Mouse (Mus musculus): ENCODE data around the gene Nmnat2. TPM values are rescaled to one million over a fixed set of nuclear protein-coding genes. Genes with fewer than 3 reads are reported as not detected.

Nmnat2 gene
- polyA plus RNA-seq, 1 experiment from 2014 or later = not detected

- 87% methylated on average over 3 of the region's 3 CpGs for WGBS (ENCODE audit: missing documents)
Observed at GRCm38 (mm10) chr1:153019623-153020022, 64.8 kb downstream of the Nmnat2 start.

GRCm38 (mm10) chr1:153021034-153021638, 66.3 kb downstream of the Nmnat2 start:
- no peak overlapping the region for H3K27ac ChIP-seq
- WGBS (ENCODE audit: missing documents) = 65% methylated on average over 7 of the region's 7 CpGs

More at GRCm38 (mm10) chr1:153019623-153020022, 64.8 kb downstream of the Nmnat2 start:
- H3K4me3 ChIP-seq (ENCODE audit: inconsistent target) = no peak overlapping the region
- no peak overlapping the region for H3K27ac ChIP-seq
- H3K79me2 ChIP-seq (ENCODE audit: inconsistent target) = no peaks in the 10 kb centered on the region
- H3K36me3 ChIP-seq (ENCODE audit: inconsistent target) = no peaks in the 10 kb centered on the region

GRCm38 (mm10) chr1:153023018-153023417, 68.2 kb downstream of the Nmnat2 start:
- no peaks in the 10 kb centered on the region for H3K79me2 ChIP-seq (ENCODE audit: inconsistent target)
- 93% methylated on average over 4 of the region's 4 CpGs for WGBS (ENCODE audit: missing documents)
- H3K4me3 ChIP-seq (ENCODE audit: inconsistent target) = no peak overlapping the region
- no peak overlapping the region for H3K27ac ChIP-seq
- H3K36me3 ChIP-seq (ENCODE audit: inconsistent target) = no peaks in the 10 kb centered on the region

More at GRCm38 (mm10) chr1:153021034-153021638, 66.3 kb downstream of the Nmnat2 start:
- H3K79me2 ChIP-seq (ENCODE audit: inconsistent target) = no peaks in the 10 kb centered on the region
- H3K36me3 ChIP-seq (ENCODE audit: inconsistent target) = no peaks in the 10 kb centered on the region
- H3K4me3 ChIP-seq (ENCODE audit: inconsistent target) = no peak overlapping the region

GRCm38 (mm10) chr1:153023875-153024274, 69.1 kb downstream of the Nmnat2 start:
- no peak overlapping the region for H3K4me3 ChIP-seq (ENCODE audit: inconsistent target)
- H3K79me2 ChIP-seq (ENCODE audit: inconsistent target) = no peaks in the 10 kb centered on the region
- H3K27ac ChIP-seq = no peak overlapping the region
- H3K36me3 ChIP-seq (ENCODE audit: inconsistent target) = no peaks in the 10 kb centered on the region
- 94% methylated on average over 2 of the region's 2 CpGs for WGBS (ENCODE audit: missing documents)

- Histone ChIP-seq H3K27ac (no peak overlapping the region), H3K79me2 (ENCODE audit: inconsistent target) (no peaks in the 10 kb centered on the region), H3K4me3 (ENCODE audit: inconsistent target) (no peak overlapping the region), H3K36me3 (ENCODE audit: inconsistent target) (no peaks in the 10 kb centered on the region)
- WGBS (ENCODE audit: missing documents) = 80% methylated on average over 2 of the region's 2 CpGs
Observed at GRCm38 (mm10) chr1:153024453-153024852, 69.7 kb downstream of the Nmnat2 start.

GRCm38 (mm10) chr1:153031345-153031744, 76.6 kb downstream of the Nmnat2 start:
- Histone ChIP-seq H3K36me3 (ENCODE audit: inconsistent target) (no peaks in the 10 kb centered on the region), H3K27ac (no peak overlapping the region), H3K79me2 (ENCODE audit: inconsistent target) (no peaks in the 10 kb centered on the region), H3K4me3 (ENCODE audit: inconsistent target) (no peak overlapping the region)
- 94% methylated on average over 6 of the region's 6 CpGs for WGBS (ENCODE audit: missing documents)

- Histone ChIP-seq H3K27ac (no peak overlapping the region), H3K4me3 (ENCODE audit: inconsistent target) (no peak overlapping the region), H3K79me2 (ENCODE audit: inconsistent target) (no peaks in the 10 kb centered on the region), H3K36me3 (ENCODE audit: inconsistent target) (no peaks in the 10 kb centered on the region)
- 85% methylated on average over 12 of the region's 12 CpGs for WGBS (ENCODE audit: missing documents)
Observed at GRCm38 (mm10) chr1:153031954-153032353, 77.2 kb downstream of the Nmnat2 start.

- Histone ChIP-seq H3K4me3 (ENCODE audit: inconsistent target) (no peak overlapping the region), H3K27ac (no peak overlapping the region), H3K79me2 (ENCODE audit: inconsistent target) (no peaks in the 10 kb centered on the region), H3K36me3 (ENCODE audit: inconsistent target) (no peaks in the 10 kb centered on the region)
- WGBS (ENCODE audit: missing documents) = 92% methylated on average over 5 of the region's 5 CpGs
Observed at GRCm38 (mm10) chr1:153033145-153033908, 78.5 kb downstream of the Nmnat2 start.

GRCm38 (mm10) chr1:153034064-153034463, 79.3 kb downstream of the Nmnat2 start:
- no peak overlapping the region for H3K4me3 ChIP-seq (ENCODE audit: inconsistent target)
- no peak overlapping the region for H3K27ac ChIP-seq
- no peaks in the 10 kb centered on the region for H3K36me3 ChIP-seq (ENCODE audit: inconsistent target)
- no peaks in the 10 kb centered on the region for H3K79me2 ChIP-seq (ENCODE audit: inconsistent target)
- 78% methylated on average over 7 of the region's 7 CpGs for WGBS (ENCODE audit: missing documents)

- no peak overlapping the region for H3K27ac ChIP-seq
- H3K79me2 ChIP-seq (ENCODE audit: inconsistent target) = no peaks in the 10 kb centered on the region
- 50% methylated on average over 6 of the region's 6 CpGs for WGBS (ENCODE audit: missing documents)
- no peak overlapping the region for H3K4me3 ChIP-seq (ENCODE audit: inconsistent target)
- no peaks in the 10 kb centered on the region for H3K36me3 ChIP-seq (ENCODE audit: inconsistent target)
Observed at GRCm38 (mm10) chr1:153035328-153035944, 80.6 kb downstream of the Nmnat2 start.

- Histone ChIP-seq H3K79me2 (ENCODE audit: inconsistent target) (no peaks in the 10 kb centered on the region), H3K27ac (no peak overlapping the region), H3K36me3 (ENCODE audit: inconsistent target) (no peaks in the 10 kb centered on the region), H3K4me3 (ENCODE audit: inconsistent target) (no peak overlapping the region)
- 91% methylated on average over 10 of the region's 10 CpGs for whole genome bisulfite sequencing (ENCODE audit: missing documents)
Observed at GRCm38 (mm10) chr1:153037353-153038345, 82.9 kb downstream of the Nmnat2 start.

- Histone ChIP-seq H3K27ac (no peak overlapping the region), H3K36me3 (ENCODE audit: inconsistent target) (no peaks in the 10 kb centered on the region), H3K79me2 (ENCODE audit: inconsistent target) (no peaks in the 10 kb centered on the region), H3K4me3 (ENCODE audit: inconsistent target) (no peak overlapping the region)
- 73% methylated on average over 3 of the region's 3 CpGs for WGBS (ENCODE audit: missing documents)
Observed at GRCm38 (mm10) chr1:153040091-153040490, 85.3 kb downstream of the Nmnat2 start.

- 89% methylated on average over 2 of the region's 2 CpGs for WGBS (ENCODE audit: missing documents)
- Histone ChIP-seq H3K27ac (no peak overlapping the region), H3K79me2 (ENCODE audit: inconsistent target) (no peaks in the 10 kb centered on the region), H3K36me3 (ENCODE audit: inconsistent target) (no peaks in the 10 kb centered on the region), H3K4me3 (ENCODE audit: inconsistent target) (no peak overlapping the region)
Observed at GRCm38 (mm10) chr1:153041046-153041445, 86.3 kb downstream of the Nmnat2 start.

- WGBS (ENCODE audit: missing documents) = 62% methylated on average over 2 of the region's 2 CpGs
- Histone ChIP-seq H3K36me3 (ENCODE audit: inconsistent target) (no peaks in the 10 kb centered on the region), H3K4me3 (ENCODE audit: inconsistent target) (no peak overlapping the region), H3K27ac (no peak overlapping the region), H3K79me2 (ENCODE audit: inconsistent target) (no peaks in the 10 kb centered on the region)
Observed at GRCm38 (mm10) chr1:153042318-153042717, 87.5 kb downstream of the Nmnat2 start.
